Mouse (Mus musculus): ENCODE measurements around the gene Ufd1.

The Ufd1 gene

GRCm38 (mm10) chr16:18846301-18846820 lies 34.8 kb downstream of the Ufd1 start:
- POLR2A ChIA-PET, result interaction anchor here in 3 of 4 experiments (0.8 to 2.1 kb wide), 11 partner anchors 10 to 35 kb away, joined by 3 to 14 read pairs (median 4); partner anchors contain the start of genes 2510002D24Rik (in 3 of the 3), Gm28539 (in 3 of the 3), Cdc45 (in 2 of the 3) and Ufd1 (in 1 of the 3)
- CTCF ChIA-PET, result interaction anchor here in 2 of 4 experiments (0.7 to 1.3 kb wide), 2 partner anchors 10 kb away, joined by 3 read pairs; partner anchors contain the start of genes 2510002D24Rik (in 2 of the 2) and Gm28539 (in 2 of the 2)

DNA sequence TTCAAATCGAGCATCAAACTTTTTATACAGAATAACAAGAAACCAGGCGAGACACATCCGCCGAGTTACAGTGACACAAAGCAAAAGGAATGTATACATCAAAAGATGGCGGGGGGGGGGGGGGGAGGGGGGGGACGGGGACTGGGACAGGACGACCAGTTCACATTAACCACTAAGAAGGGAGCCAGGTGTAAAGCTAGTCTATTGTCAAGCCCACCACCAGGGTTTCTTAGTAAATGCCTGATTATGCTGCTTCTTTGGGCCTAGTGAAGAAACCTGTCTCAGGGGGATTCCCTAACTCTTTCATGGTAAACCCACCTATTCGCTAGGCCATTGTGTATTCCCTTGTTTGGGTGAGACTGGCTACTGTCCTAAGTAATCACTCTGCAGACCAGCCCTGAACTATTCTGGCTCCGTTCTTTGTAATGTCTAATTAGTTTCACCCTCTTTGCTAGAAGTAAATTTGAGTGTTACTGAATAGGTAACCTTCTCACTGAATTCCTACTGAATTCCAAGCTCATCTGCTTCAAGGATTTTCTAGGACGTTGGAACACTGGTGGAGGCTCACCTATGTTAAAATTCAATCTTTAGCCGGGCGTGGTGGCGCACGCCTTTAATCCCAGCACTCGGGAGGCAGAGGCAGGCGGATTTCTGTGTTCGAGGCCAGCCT lies 38.1 kb downstream of the Ufd1 start:
- CTCF ChIA-PET, result interaction anchor here in 2 of 4 experiments (0.6 to 0.7 kb wide), 2 partner anchors 74 to 387 kb away, joined by 3 to 6 read pairs; no protein-coding TSS in a partner anchor
- POLR2A ChIA-PET, result interaction anchor here in 3 of 4 experiments (0.6 to 1.3 kb wide), 16 partner anchors 9 to 1643 kb away, joined by 3 to 12 read pairs (median 4); partner anchors contain the start of genes 2510002D24Rik (in 2 of the 3), Gm28539 (in 2 of the 3), Cldn5 (in 1 of the 3) and Hira (in 1 of the 3)

GRCm38 (mm10) chr16:18858551-18858950 lies 47.0 kb downstream of the Ufd1 start:
- POLR2A ChIA-PET, result interaction anchor here in 3 of 4 experiments (1.0 to 2.4 kb wide), 7 partner anchors 13 to 162 kb away, joined by 3 to 11 read pairs (median 3); partner anchors contain the start of genes Hira (in 3 of the 3), Mrpl40 (in 3 of the 3) and Cldn5 (in 1 of the 3)
- CTCF ChIA-PET, result interaction anchor here in 3 of 4 experiments (0.6 to 1.7 kb wide), 7 partner anchors 81 to 235 kb away, joined by 3 to 14 read pairs (median 3); no protein-coding TSS in a partner anchor

DNA sequence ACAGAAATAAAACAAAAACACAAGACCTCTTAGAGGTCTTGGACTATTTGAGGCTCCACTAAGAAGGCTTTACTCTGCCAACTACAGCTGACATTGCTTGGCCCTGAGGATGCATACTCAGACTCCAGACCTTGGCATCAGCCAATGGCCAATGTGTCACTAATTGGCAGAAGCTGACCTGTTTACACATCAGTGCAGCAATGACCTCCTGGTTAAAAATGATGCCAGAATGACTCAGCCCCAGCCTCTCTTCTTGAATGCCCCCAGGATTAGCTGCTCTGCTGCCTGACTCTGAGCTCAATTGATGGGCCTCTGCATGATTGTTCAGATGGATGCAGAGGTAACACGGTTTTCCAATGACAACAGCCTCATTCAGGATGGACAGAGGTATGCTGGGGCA lies 48.6 kb downstream of the Ufd1 start:
- CTCF ChIA-PET, result interaction anchor here in 1 of 4 experiments (0.6 kb wide), 1 partner anchor 1131 kb away, joined by 6 read pairs; no protein-coding TSS in a partner anchor
- POLR2A ChIA-PET, result interaction anchor here in 2 of 4 experiments (0.6 to 1.7 kb wide), 3 partner anchors 14 to 228 kb away, joined by 5 to 6 read pairs (median 5); partner anchors contain the start of genes Hira (in 1 of the 2) and Mrpl40 (in 1 of the 2)

GRCm38 (mm10) chr16:18870495-18870894 lies 58.9 kb downstream of the Ufd1 start:
- CTCF ChIA-PET, result interaction anchor here in 1 of 4 experiments (0.6 kb wide), 1 partner anchor 332 kb away, joined by 3 read pairs; no protein-coding TSS in a partner anchor
- POLR2A ChIA-PET, result interaction anchor here in 1 of 4 experiments (1.6 to 2.1 kb wide), 2 partner anchors 19 to 34 kb away, joined by 4 to 6 read pairs; partner anchors contain the start of genes 2510002D24Rik and Gm28539

DNA sequence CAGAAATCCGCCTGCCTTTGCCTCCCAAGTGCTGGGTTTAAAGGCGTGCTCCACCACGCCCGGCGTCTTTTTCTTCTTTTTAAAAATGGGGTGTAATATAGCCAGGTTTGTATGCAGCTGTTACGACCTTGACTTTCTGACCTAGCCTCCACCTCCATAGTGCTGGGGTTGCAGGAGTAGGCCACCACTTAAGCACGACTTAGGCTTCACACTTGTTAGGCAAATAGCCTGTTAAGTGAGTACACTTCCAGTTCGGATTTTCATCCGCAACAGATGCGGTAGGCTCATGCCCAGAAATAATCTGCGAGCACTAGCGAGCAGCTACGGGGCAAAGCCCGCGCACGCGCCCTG lies 64.5 kb downstream of the Ufd1 start:
- ChIA-PET CTCF (interaction anchor here in 2 of 4 experiments (0.5 to 1.8 kb wide), 7 partner anchors 10 to 198 kb away, joined by 3 to 7 read pairs (median 3); partner anchors contain the start of genes 2510002D24Rik (in 1 of the 2) and Gm28539 (in 1 of the 2)), POLR2A (interaction anchor here (0.6 to 6.6 kb wide), 64 partner anchors 9 to 628 kb away, joined by 3 to 117 read pairs (median 4); partner anchors contain the start of genes 2510002D24Rik (in 4 of the 4), Cdc45 (in 4 of the 4), Gm28539 (in 4 of the 4) and Ufd1 (in 4 of the 4))

DNA sequence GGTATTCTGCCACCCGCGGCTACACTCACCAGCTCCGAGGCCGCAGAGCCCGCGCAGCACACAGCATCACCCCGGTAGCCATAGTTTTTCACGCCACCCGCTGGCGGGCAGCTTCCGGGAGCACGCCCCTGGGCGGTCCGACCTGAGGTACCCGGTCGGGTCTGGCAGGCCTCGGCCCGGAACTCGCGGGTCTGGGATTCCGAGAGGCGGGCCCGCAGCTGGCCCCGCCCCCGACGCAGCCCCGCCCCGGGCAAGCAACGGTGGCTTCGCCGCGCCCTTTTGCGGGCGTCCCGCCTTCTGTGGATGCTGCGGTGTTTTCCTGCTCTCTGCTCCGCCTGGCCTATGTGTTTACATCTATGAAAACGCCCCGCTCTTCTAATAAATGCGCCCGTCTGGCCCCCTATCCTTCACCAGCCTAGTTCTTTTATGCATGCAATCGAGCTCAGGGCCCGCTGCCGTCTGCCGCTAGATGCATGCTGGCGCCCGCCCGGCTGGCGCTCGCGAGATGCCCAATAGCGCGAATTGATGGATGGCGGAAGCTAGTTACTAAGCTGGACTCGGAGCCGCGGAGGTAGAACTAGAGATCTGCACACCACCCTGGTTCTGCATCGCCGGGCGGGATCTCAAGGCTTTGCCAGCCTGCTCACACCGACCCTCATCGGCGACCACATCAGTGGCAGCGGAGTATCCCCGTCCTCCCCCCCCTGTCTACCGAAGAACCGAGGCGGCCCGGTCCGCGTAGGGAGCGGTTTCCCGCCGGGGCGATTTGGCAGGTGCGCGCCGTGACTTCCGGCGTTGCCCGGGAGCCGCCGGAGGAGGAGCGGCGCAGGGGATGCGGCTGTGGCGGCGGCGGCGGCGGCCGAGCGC lies 65.1 kb downstream of the Ufd1 start, which contains the start of the genes Mrpl40 and Hira:
TSS of gene Mrpl40 (minus strand) at position 421 of the 867 bp plus-strand sequence.
TSS of gene Hira (plus strand) at position 596 of the 867 bp plus-strand sequence.
- CTCF ChIA-PET, result interaction anchor here in 3 of 4 experiments (0.5 to 1.8 kb wide), 9 partner anchors 10 to 249 kb away, joined by 3 to 7 read pairs (median 3); partner anchors contain the start of genes 2510002D24Rik (in 1 of the 3) and Gm28539 (in 1 of the 3)
- POLR2A ChIA-PET, result interaction anchor here (0.6 to 6.6 kb wide), 84 partner anchors 8 to 788 kb away, joined by 3 to 117 read pairs (median 4); partner anchors contain the start of genes 2510002D24Rik (in 4 of the 4), Cdc45 (in 4 of the 4), Gm28539 (in 4 of the 4) and Ufd1 (in 4 of the 4)

GRCm38 (mm10) chr16:18877386-18878090 lies 66.0 kb downstream of the Ufd1 start:
- ChIA-PET POLR2A (interaction anchor here (0.6 to 6.6 kb wide), 60 partner anchors 8 to 1915 kb away, joined by 3 to 117 read pairs (median 5); partner anchors contain the start of genes 2510002D24Rik (in 4 of the 4), Cdc45 (in 4 of the 4), Gm28539 (in 4 of the 4) and Ufd1 (in 4 of the 4)), CTCF (interaction anchor here (0.5 to 1.8 kb wide), 9 partner anchors 9 to 431 kb away, joined by 3 to 7 read pairs (median 3); no protein-coding TSS in a partner anchor)

DNA sequence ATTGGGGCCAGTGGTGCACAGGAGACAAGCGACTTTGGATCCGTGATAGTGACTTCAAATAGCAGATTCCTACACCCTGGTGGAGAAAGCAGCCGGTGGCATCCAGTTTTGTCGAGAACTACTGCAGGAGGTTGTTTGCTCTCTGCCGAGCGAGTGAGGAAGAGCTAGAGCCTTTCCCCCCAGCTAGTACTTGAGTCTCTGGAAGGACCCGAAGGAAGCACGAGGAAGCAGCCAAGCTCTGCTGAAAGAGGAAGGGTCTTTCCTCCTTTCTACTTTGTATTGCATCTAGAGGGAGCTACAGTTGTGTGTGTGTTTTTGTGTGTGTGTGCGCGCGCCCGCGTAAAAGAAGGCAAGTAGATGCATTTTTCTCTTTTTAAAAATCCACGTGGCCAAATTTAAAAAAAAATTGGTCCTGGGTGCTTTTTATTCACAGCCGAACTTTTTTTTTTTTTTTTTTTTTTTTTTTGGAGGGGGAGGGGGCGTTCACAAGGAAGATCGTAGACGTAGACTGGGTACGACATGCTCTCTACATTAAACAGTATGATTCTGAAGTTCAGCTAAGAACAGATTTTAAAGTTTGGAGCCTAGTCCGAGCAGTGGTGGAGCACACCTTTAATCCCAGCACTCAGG lies 66.6 kb downstream of the Ufd1 start:
- POLR2A ChIA-PET, result interaction anchor here (0.6 to 6.6 kb wide), 40 partner anchors 8 to 1914 kb away, joined by 3 to 117 read pairs (median 4); partner anchors contain the start of genes Cdc45 (in 3 of the 4), Ufd1 (in 3 of the 4), 2510002D24Rik (in 2 of the 4) and Cldn5 (in 2 of the 4)
- CTCF ChIA-PET, result interaction anchor here (0.5 to 1.6 kb wide), 8 partner anchors 11 to 432 kb away, joined by 3 to 7 read pairs (median 3); partner anchors contain the start of genes 2510002D24Rik (in 1 of the 4) and Gm28539 (in 1 of the 4)

DNA sequence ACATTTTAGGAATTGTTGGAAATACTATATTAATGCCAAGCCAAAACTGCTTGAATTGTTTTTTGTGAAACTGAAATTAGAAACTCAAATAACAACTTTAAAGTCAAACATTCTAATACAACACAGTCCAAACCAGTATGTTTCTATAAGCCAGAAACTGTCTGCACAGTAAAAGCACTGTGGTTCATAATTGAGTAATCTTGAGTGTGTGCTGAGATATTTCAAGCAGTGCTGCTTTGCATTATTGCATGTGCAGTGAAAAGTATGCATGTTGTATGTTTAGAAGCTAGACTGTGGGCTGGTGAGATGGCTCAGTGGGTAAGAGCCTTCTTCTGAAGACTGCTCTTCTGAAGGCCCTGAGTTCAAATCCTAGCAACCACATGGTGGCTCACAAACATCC lies 72.5 kb downstream of the Ufd1 start:
- ChIA-PET CTCF (interaction anchor here in 1 of 4 experiments (0.7 kb wide), 1 partner anchor 23 kb away, joined by 3 read pairs; no protein-coding TSS in a partner anchor), POLR2A (interaction anchor here in 3 of 4 experiments (0.5 to 2.1 kb wide), 7 partner anchors 9 to 181 kb away, joined by 3 to 8 read pairs (median 4); partner anchors contain the start of genes Cdc45 (in 1 of the 3) and Ufd1 (in 1 of the 3))

Data from embryonic stem cell, embryonic (primary cell).